Mouse (Mus musculus) heart, embryonic 12.5 days (tissue): ENCODE measurements at regions not wholly inside any gene's neighbourhood (a gene's known extent, or its start where the extent isn't known, plus 50 kb on each side); places are given as distances from the start of the nearest gene placed in this dataset.

ENCODE experiments used
- ATAC-seq: fragments of 200-750 bp; cut with Nextera tagmentation; 2 replicates; pipeline ENCODE4 v1.8.0; 2017; ENCODE audit warnings: moderate TSS enrichment, moderate library complexity; ENCODE audit not compliant: insufficient number of reproducible peaks, low FRiP score
- H3K27ac ChIP-seq: fragments of 300-500 bp; sonication (generic); 2 replicates; pipeline ENCODE4 v1.5.1; 2016; ENCODE audit warnings: mild to moderate bottlenecking, moderate library complexity; ENCODE audit not compliant: poor library complexity, severe bottlenecking
- H3K27me3 ChIP-seq: fragments of 300-500 bp; sonication (generic); replicated peaks from 2 replicates; pipeline ENCODE4 v1.6.1; 2016; ENCODE audit warnings: mild to moderate bottlenecking, moderate library complexity
- H3K36me3 ChIP-seq: fragments of 300-500 bp; sonication (generic); 2 replicates; pipeline ENCODE4 v1.6.1; 2016; ENCODE audit warnings: mild to moderate bottlenecking, moderate library complexity
- H3K4me1 ChIP-seq: fragments of 300-500 bp; sonication (generic); replicated peaks from 2 replicates; pipeline ENCODE4 v1.6.1; 2016; ENCODE audit warnings: mild to moderate bottlenecking
- H3K4me2 ChIP-seq: fragments of 300-500 bp; sonication (generic); 2 replicates; pipeline ENCODE4 v1.6.1; 2016; ENCODE audit warnings: mild to moderate bottlenecking, moderate library complexity
- H3K4me3 ChIP-seq: fragments of 300-500 bp; sonication (generic); 2 replicates; pipeline ENCODE4 v1.5.1; 2016; ENCODE audit warnings: mild to moderate bottlenecking
- H3K9ac ChIP-seq: fragments of 300-500 bp; sonication (generic); 2 replicates; pipeline ENCODE4 v1.6.1; 2016; ENCODE audit warnings: mild to moderate bottlenecking, moderate library complexity
- H3K9me3 ChIP-seq: fragments of 300-500 bp; sonication (generic); replicated peaks from 2 replicates; pipeline ENCODE4 v1.6.1; 2016; ENCODE audit warnings: mild to moderate bottlenecking, moderate library complexity
- WGBS: fragments of 180-500 bp; shearing (Covaris S2); methylation state at CpG from one replicate; pipeline ENCODE4 v1.1.7; 2016; 5-methylcytosine and 5-hydroxymethylcytosine counted together

- ATAC-seq: no peak
- WGBS: 53% methylated on average over 6 of the region's 6 CpGs
- Histone ChIP-seq H3K36me3 (no peaks in the 10 kb centered on the region), H3K9me3 (no peaks in the 10 kb centered on the region), H3K27me3 (0 out of 2 replicates have a peak, but pooled peaks cover 6% of the 10 kb centered on the region), H3K4me3 (no peak overlapping the region), H3K4me1 (peaks cover 19% of the 10 kb centered on the region), H3K27ac (no peak overlapping the region), H3K4me2 (no peak overlapping the region), H3K9ac (no peak overlapping the region)
Measured at GRCm38 (mm10) chr6:31324717-31325116, 73.8 kb upstream of the Mkln1 start.

- WGBS: 68% methylated on average over 1 of the region's 1 CpGs
- no peaks in the 10 kb centered on the region for H3K9me3 ChIP-seq
- H3K27me3 ChIP-seq: no peaks in the 10 kb centered on the region
- peaks cover 19% of the 10 kb centered on the region for H3K4me1 ChIP-seq
- ATAC-seq: no peak
- no peak overlapping the region for H3K27ac ChIP-seq
- H3K4me3 ChIP-seq: no peak overlapping the region
- no peak overlapping the region for H3K4me2 ChIP-seq
- H3K36me3 ChIP-seq: no peaks in the 10 kb centered on the region
- H3K9ac ChIP-seq: no peak overlapping the region
Measured at GRCm38 (mm10) chr6:31325621-31326020, 72.9 kb upstream of the Mkln1 start.

DNA sequence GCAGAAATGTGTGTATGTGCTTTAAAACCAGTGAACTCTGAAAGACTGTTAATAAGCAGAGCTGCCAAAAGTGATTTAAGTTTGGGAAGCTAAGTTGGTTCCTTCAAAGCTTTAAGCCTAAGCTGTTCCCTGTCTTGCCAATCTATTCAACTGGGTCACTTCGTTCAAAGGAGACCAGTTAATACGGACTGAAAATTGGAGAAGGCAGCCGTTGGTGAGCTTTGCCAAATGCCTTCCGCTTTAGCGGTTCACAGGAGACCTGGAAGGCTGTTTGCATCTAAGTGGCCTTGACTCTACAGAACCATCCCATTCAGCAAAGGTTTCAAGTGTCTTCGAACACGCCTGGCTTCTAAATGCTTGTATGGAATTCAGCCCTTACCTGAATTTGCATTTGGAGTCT lies 68.2 kb upstream of the Mkln1 start:
- Histone ChIP-seq H3K27me3 (no peaks in the 10 kb centered on the region), H3K9ac (no peak overlapping the region), H3K9me3 (no peaks in the 10 kb centered on the region), H3K4me3 (no peak overlapping the region), H3K36me3 (no peaks in the 10 kb centered on the region), H3K27ac (no peak overlapping the region), H3K4me2 (no peak overlapping the region), H3K4me1 (no peaks in the 10 kb centered on the region; the same call in 1 of the 2 replicates)
- no peak for ATAC-seq
- WGBS: 83% methylated on average over 7 of the region's 7 CpGs

DNA sequence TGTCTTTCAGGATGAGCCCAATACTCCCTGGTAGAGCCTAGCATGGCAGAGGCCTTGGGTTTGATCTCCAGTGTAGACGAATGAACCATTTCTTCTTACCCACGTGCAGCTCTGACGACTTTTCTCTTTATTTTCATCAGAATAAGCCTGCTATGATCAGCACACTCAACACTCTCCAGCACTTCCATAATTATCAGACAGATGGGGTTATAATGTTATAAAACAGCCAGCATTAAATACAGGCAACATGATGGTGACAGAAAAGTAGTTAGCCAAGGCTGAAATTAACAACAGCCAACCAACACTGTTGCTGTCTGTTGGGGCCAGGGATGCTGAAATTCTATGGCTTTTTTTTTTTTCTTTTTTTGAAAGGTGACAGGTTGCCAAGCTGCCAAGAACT lies 67.7 kb upstream of the Mkln1 start:
- Histone ChIP-seq H3K9ac (no peak overlapping the region), H3K4me2 (no peak overlapping the region), H3K4me1 (no peaks in the 10 kb centered on the region; the same call in 1 of the 2 replicates), H3K9me3 (no peaks in the 10 kb centered on the region), H3K4me3 (no peak overlapping the region), H3K27me3 (no peaks in the 10 kb centered on the region), H3K27ac (no peak overlapping the region), H3K36me3 (no peaks in the 10 kb centered on the region)
- no peak for ATAC-seq
- WGBS: 75% methylated on average over 3 of the region's 3 CpGs

- no peak overlapping the region for H3K27ac ChIP-seq
- no peak overlapping the region for H3K4me3 ChIP-seq
- no peaks in the 10 kb centered on the region; the same call in 1 of the 2 replicates for H3K4me1 ChIP-seq
- WGBS: 68% methylated on average over 6 of the region's 6 CpGs
- no peaks in the 10 kb centered on the region for H3K9me3 ChIP-seq
- no peaks in the 10 kb centered on the region for H3K27me3 ChIP-seq
- no peak overlapping the region for H3K4me2 ChIP-seq
- H3K36me3 ChIP-seq: no peaks in the 10 kb centered on the region
- no peak for ATAC-seq
- no peak overlapping the region for H3K9ac ChIP-seq
Measured at GRCm38 (mm10) chr6:31332254-31332653, 66.3 kb upstream of the Mkln1 start.

DNA sequence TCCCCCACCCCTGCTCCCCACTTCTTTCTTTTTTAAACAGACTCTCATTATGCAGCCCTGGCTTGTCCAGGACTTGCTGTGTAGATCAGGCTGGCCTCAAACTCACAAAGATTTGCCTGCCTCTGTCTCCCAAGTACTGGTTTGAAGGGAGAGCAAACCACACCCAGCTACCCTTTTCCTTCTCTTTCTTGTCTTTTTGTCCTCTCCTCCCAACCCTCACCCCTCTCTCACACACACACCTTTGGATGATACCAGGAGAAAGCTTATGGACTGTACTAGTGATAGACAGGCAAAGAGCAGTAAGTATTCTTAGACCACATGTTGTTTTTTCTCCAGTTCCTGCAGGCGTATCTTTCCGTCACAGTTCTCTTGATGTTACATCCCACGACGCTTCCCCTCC lies 65.8 kb upstream of the Mkln1 start:
- Histone ChIP-seq H3K4me2 (no peak overlapping the region), H3K27me3 (no peaks in the 10 kb centered on the region), H3K4me1 (no peaks in the 10 kb centered on the region; the same call in 1 of the 2 replicates), H3K36me3 (no peaks in the 10 kb centered on the region), H3K9ac (no peak overlapping the region), H3K9me3 (no peaks in the 10 kb centered on the region), H3K27ac (no peak overlapping the region), H3K4me3 (no peak overlapping the region)
- no peak for ATAC-seq
- WGBS: 62% methylated on average over 4 of the region's 4 CpGs

DNA sequence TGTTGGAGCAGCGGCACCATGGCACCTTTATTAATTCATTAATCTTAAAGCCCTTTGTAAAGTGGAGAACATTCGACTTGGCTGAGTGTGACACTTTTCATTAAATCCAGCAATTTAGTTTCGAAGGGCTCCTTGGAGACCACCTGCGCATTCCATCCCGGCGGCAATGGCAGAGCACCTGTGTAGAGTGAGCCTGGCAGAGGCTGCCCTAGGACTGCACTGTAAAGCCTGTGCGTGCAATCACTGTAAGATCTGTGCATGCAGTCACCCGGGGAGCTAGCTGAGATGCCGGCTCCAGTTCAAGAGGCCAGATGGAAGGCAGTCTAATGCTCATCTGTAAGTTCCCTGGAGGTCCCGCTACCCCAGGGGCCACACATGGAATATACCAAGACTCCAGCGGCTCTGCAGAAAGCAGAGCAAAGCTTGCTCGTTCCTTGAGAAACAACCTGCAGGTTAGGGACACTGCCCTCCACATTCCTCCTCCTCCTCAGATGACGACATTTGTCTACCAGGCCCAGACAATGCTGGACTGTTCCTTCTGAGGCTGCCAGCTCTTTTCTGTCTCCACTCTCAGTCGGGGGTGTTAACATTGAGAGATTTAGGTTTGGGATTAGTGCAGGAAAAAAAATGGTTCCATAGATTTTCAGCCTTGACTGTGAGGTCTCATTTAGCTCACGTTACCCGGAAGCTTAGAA lies 65.2 kb upstream of the Mkln1 start:
- Histone ChIP-seq H3K4me1 (no peaks in the 10 kb centered on the region; the same call in 1 of the 2 replicates), H3K4me2 (no peak overlapping the region), H3K9me3 (no peaks in the 10 kb centered on the region), H3K27me3 (no peaks in the 10 kb centered on the region), H3K4me3 (no peak overlapping the region), H3K9ac (no peak overlapping the region), H3K36me3 (no peaks in the 10 kb centered on the region), H3K27ac (no peak overlapping the region)
- ATAC-seq: no peak
- 69% methylated on average over 16 of the region's 16 CpGs for WGBS

GRCm38 (mm10) chr6:31334086-31334485 lies 64.4 kb upstream of the Mkln1 start:
- no peak for ATAC-seq
- 73% methylated on average over 4 of the region's 4 CpGs for WGBS
- peaks cover under 1% of the 10 kb centered on the region; the same call in 1 of the 2 replicates for H3K4me1 ChIP-seq
- H3K9ac ChIP-seq: no peak overlapping the region
- H3K9me3 ChIP-seq: no peaks in the 10 kb centered on the region
- no peak overlapping the region for H3K4me2 ChIP-seq
- H3K27ac ChIP-seq: no peak overlapping the region
- H3K4me3 ChIP-seq: no peak overlapping the region
- no peaks in the 10 kb centered on the region for H3K36me3 ChIP-seq
- H3K27me3 ChIP-seq: no peaks in the 10 kb centered on the region

DNA sequence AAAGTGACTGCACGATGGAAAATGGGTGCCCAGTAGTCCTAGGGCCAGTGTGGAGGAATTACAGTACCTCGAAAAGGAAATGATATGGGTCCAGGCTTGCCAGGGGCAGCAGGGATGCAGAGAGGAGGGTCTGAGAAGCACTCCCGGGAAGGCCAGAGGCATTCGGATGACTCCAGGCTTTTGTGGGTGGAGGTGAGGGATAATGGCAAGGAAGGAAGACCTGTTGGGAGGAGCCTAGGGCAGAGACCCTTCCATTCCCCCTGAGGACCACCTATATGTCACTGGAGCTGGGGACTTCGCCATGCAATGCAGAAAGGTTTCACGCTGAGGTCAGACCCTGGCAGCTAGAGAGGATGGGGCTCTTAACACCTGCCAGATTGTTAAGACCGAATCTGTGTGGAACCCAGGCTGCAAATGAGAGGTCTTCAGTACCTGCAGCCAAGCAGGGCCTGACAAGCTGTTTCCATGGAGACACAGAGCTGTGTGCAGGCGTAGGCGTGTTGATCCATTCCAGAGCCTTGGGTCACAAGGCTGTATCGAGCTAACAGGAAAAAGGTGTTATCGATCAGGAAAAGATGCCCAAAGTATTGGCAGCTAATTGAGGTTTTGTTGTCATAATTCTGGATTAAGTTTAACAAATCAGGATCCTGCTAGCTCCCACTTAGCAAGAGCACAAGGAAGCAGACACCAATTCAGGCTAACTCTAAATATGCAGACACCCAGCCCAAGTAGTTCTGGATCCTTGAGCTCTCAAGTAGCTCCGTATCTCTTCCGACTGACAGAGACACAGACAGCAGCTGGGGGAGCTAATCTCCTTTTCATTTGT lies 59.2 kb upstream of the Mkln1 start:
- Histone ChIP-seq H3K4me3 (no peak overlapping the region), H3K36me3 (no peaks in the 10 kb centered on the region), H3K9ac (no peak overlapping the region), H3K4me1 (peaks cover 13% of the 10 kb centered on the region), H3K9me3 (no peaks in the 10 kb centered on the region), H3K27me3 (no peaks in the 10 kb centered on the region), H3K4me2 (no peak overlapping the region), H3K27ac (no peak overlapping the region)
- 37% methylated on average over 13 of the region's 13 CpGs for WGBS
- ATAC-seq: no peak

DNA sequence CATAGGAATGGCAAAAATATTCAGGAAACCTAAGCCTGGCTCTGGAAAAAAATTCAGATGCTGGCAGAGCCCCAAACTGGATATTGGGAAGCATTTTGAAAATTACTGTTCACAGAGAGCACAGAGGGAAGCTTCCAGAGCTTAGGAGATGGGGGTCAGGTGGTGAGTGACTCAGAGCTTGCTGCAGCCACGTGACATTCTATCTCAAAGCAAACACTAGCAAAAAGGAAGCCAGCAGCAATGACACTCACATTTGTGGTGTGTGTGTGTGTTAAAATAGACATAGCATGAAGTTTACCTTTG lies 58.6 kb upstream of the Mkln1 start:
- Histone ChIP-seq H3K4me1 (peaks cover 13% of the 10 kb centered on the region), H3K4me2 (no peak overlapping the region), H3K27me3 (no peaks in the 10 kb centered on the region), H3K9ac (no peak overlapping the region), H3K36me3 (no peaks in the 10 kb centered on the region), H3K4me3 (no peak overlapping the region), H3K27ac (no peak overlapping the region), H3K9me3 (no peaks in the 10 kb centered on the region)
- WGBS: 3% methylated on average over 1 of the region's 1 CpGs
- no peak for ATAC-seq

GRCm38 (mm10) chr6:31345366-31346084 lies 53.0 kb upstream of the Mkln1 start:
- no peak for ATAC-seq
- H3K4me1 ChIP-seq: no peaks in the 10 kb centered on the region
- H3K4me3 ChIP-seq: no peak overlapping the region
- H3K9me3 ChIP-seq: no peaks in the 10 kb centered on the region
- no peak overlapping the region for H3K4me2 ChIP-seq
- H3K27me3 ChIP-seq: no peaks in the 10 kb centered on the region
- H3K36me3 ChIP-seq: no peaks in the 10 kb centered on the region
- no peak overlapping the region for H3K9ac ChIP-seq
- 61% methylated on average over 10 of the region's 10 CpGs for WGBS
- no peak overlapping the region for H3K27ac ChIP-seq
